Mouse (Mus musculus) layer of hippocampus, postnatal 10 days (tissue): Measurements from ENCODE around the gene Plaur. TPM values are rescaled to one million over a fixed set of nuclear protein-coding genes. Genes with fewer than 3 reads are reported as not detected.
A peak's percentile ranks its signal among the peaks of the same experiment; 100 is the strongest.
"Not testable (repeated sequence)": the region's sequence is repeated elsewhere in the genome, so short reads cannot be mapped to it uniquely, and the experiment has no call there.

ENCODE experiments used
- DNase-seq, 2 experiments: peaks; one replicate each; pipeline ENCODE4 v3.0.0; 2021; ENCODE audit warnings: low spot score in 2 of 2
- total RNA-seq, 2 experiments: library from RNA; stranded (reverse); gene quantifications; 2 replicates each; pipeline ENCODE4 v1.2.3; 2021

The Plaur gene
- total RNA-seq, 2 experiments from 2014 or later: 1.3 to 2.3 TPM

GRCm38 (mm10) chr7:24476856-24477255 is 14.6 kb downstream of the Plaur start:
- DNase-seq: no peak

- no peak for DNase-seq
These were observed 16.6 kb downstream of the Plaur start for GRCm38 (mm10) chr7:24478911-24479310.

GRCm38 (mm10) chr7:24479685-24480084 is 17.4 kb downstream of the Plaur start:
- no peak for DNase-seq

- DNase-seq: no peak
These were observed 18.0 kb downstream of the Plaur start for GRCm38 (mm10) chr7:24480121-24480941.

GRCm38 (mm10) chr7:24480986-24481473 is 18.7 kb downstream of the Plaur start:
- no peak for DNase-seq

GRCm38 (mm10) chr7:24481474-24482207 is 19.4 kb downstream of the Plaur start, which contains the start of gene Cadm4:
Gene Cadm4 (plus strand): TSS chr7:24482023.
- peak; percentile 88 to 95 for DNase-seq

- DNase-seq: no peak
These were observed 20.1 kb downstream of the Plaur start for GRCm38 (mm10) chr7:24482208-24483020.

GRCm38 (mm10) chr7:24483291-24483690 is 21.0 kb downstream of the Plaur start:
- not testable (repeated sequence) for DNase-seq

- DNase-seq: no peak
These were observed 23.2 kb downstream of the Plaur start for GRCm38 (mm10) chr7:24485481-24485880.

GRCm38 (mm10) chr7:24486654-24487130 is 24.4 kb downstream of the Plaur start:
- peak; percentile 51 to 60 for DNase-seq

- DNase-seq: no peak
These were observed 25.1 kb downstream of the Plaur start for GRCm38 (mm10) chr7:24487403-24487802.

- DNase-seq: peak in 1 of 2 experiments; percentile 10
These were observed 26.0 kb downstream of the Plaur start for GRCm38 (mm10) chr7:24488303-24488702.

GRCm38 (mm10) chr7:24499856-24500577 is 37.7 kb downstream of the Plaur start:
- DNase-seq: no peak

- no peak for DNase-seq
These were observed 38.6 kb downstream of the Plaur start for GRCm38 (mm10) chr7:24500929-24501328.

- no peak for DNase-seq
These were observed 39.2 kb downstream of the Plaur start for GRCm38 (mm10) chr7:24501492-24501891.

- no peak for DNase-seq
These were observed 41.7 kb downstream of the Plaur start for GRCm38 (mm10) chr7:24504004-24504403.

GRCm38 (mm10) chr7:24504868-24505267 is 42.6 kb downstream of the Plaur start:
- no peak for DNase-seq

- DNase-seq: no peak
These were observed 43.3 kb downstream of the Plaur start for GRCm38 (mm10) chr7:24505447-24506064.

- no peak for DNase-seq
These were observed 43.8 kb downstream of the Plaur start for GRCm38 (mm10) chr7:24506065-24506459.

- DNase-seq: peak; percentile 70 to 71
These were observed 44.2 kb downstream of the Plaur start for GRCm38 (mm10) chr7:24506476-24506837.
